Mouse (Mus musculus): ENCODE results near the gene Dpyd.

Dpyd gene

GRCm38 (mm10) chr3:119095223-119095886 lies 533.4 kb downstream of the Dpyd start:
- peak; percentile 8 for DNase-seq

- no peak for DNase-seq
These were observed 564.1 kb downstream of the Dpyd start for GRCm38 (mm10) chr3:119126003-119126402.

- no peak for DNase-seq
These were observed 566.1 kb downstream of the Dpyd start for GRCm38 (mm10) chr3:119128076-119128475.

GRCm38 (mm10) chr3:119143034-119143433 lies 581.1 kb downstream of the Dpyd start:
- no peak for DNase-seq

- DNase-seq, result no peak
These were observed 582.9 kb downstream of the Dpyd start for GRCm38 (mm10) chr3:119144788-119145187.

- no peak for DNase-seq
These were observed 592.9 kb downstream of the Dpyd start for GRCm38 (mm10) chr3:119154604-119155444.

GRCm38 (mm10) chr3:119158670-119159069 lies 596.7 kb downstream of the Dpyd start:
- no peak for DNase-seq

- no peak for DNase-seq
These were observed 603.8 kb downstream of the Dpyd start for GRCm38 (mm10) chr3:119165691-119166090.

- no peak for DNase-seq
These were observed 606.2 kb downstream of the Dpyd start for GRCm38 (mm10) chr3:119168166-119168565.

- no peak for DNase-seq
These were observed 606.7 kb downstream of the Dpyd start for GRCm38 (mm10) chr3:119168661-119169060.

- no peak for DNase-seq
These were observed 621.3 kb downstream of the Dpyd start for GRCm38 (mm10) chr3:119183261-119183660.

- DNase-seq, result no peak
These were observed 632.1 kb downstream of the Dpyd start for GRCm38 (mm10) chr3:119194071-119194470.

GRCm38 (mm10) chr3:119195613-119196012 lies 633.7 kb downstream of the Dpyd start:
- DNase-seq, result no peak

- DNase-seq, result no peak
These were observed 659.0 kb downstream of the Dpyd start for GRCm38 (mm10) chr3:119220763-119221412.

GRCm38 (mm10) chr3:119243181-119243580 lies 681.3 kb downstream of the Dpyd start:
- no peak for DNase-seq

GRCm38 (mm10) chr3:119256516-119256915 lies 694.6 kb downstream of the Dpyd start:
- DNase-seq, result peak; percentile 11

- DNase-seq, result no peak
These were observed 713.3 kb downstream of the Dpyd start for GRCm38 (mm10) chr3:119275241-119275640.

GRCm38 (mm10) chr3:119280671-119281070 lies 718.7 kb downstream of the Dpyd start:
- no peak for DNase-seq

GRCm38 (mm10) chr3:119314693-119315092 lies 752.8 kb downstream of the Dpyd start:
- no peak for DNase-seq

- DNase-seq, result no peak
These were observed 767.1 kb downstream of the Dpyd start for GRCm38 (mm10) chr3:119329063-119329462.

GRCm38 (mm10) chr3:119333335-119334305 lies 771.7 kb downstream of the Dpyd start:
- DNase-seq, result no peak
